Mouse (Mus musculus): ENCODE data around the gene Zfp599. TPM values are rescaled to one million over a fixed set of nuclear protein-coding genes. Genes with fewer than 3 reads are reported as not detected.

The Zfp599 gene
- polyA plus RNA-seq, 1 experiment from 2014 or later: 3.3 TPM

GRCm38 (mm10) chr9:22225581-22226388, 33.9 kb downstream of the Zfp599 start, which contains the start of gene Zfp809:
TSS of gene Zfp809 (plus strand) at chr9:22225714.
- Histone ChIP-seq H3K9me3 (replicated peaks; ENCODE audit: low read length) (no peaks in the 10 kb centered on the region), H3K4me3 (replicated peaks; ENCODE audit: low read depth, low read length) (peak within 1 kb of the TSS; percentile 79), H3K36me3 (ENCODE audit: insufficient read depth, low read length) (no peaks in the 10 kb centered on the region), H3K27me3 (ENCODE audit: insufficient read depth, low read length) (no peaks in the 10 kb centered on the region), H3K4me1 (replicated peaks; ENCODE audit: insufficient read depth, low read length) (no peaks in the 10 kb centered on the region), H3K27ac (peak within 1 kb of the TSS; percentile 97), H3K4me2 (ENCODE audit: low read length) (peak within 1 kb of the TSS; percentile 67), H3K9ac (ENCODE audit: low read depth, low read length) (peak within 1 kb of the TSS; percentile 89)
- peak; percentile 77 for TF ChIP-seq CTCF (IDR thresholded peaks at IDR 0.05; ENCODE audit: low read depth)
- DNase-seq (ENCODE audit: low spot score) (peak; percentile 98), ATAC-seq (replicated peaks; ENCODE audit: low FRiP score, low read depth) (peak; percentile 98)
- WGBS: 1% methylated on average over 35 of the region's 35 CpGs

- DNase-seq (ENCODE audit: low spot score) (peak; percentile 77), ATAC-seq (replicated peaks; ENCODE audit: low FRiP score, low read depth) (peak; percentile 15; the same call in 1 of the 2 replicates)
- H3K36me3 ChIP-seq (ENCODE audit: insufficient read depth, low read length): no peaks in the 10 kb centered on the region
- no peaks in the 10 kb centered on the region for H3K4me1 ChIP-seq (replicated peaks; ENCODE audit: insufficient read depth, low read length)
- H3K9me3 ChIP-seq (replicated peaks; ENCODE audit: low read length): no peaks in the 10 kb centered on the region
- 0 out of 2 replicates have a peak overlapping the region, but pooled peaks have one; percentile 42 for H3K9ac ChIP-seq (ENCODE audit: low read depth, low read length)
- peak overlapping the region; percentile 97; the same call in 1 of the 2 replicates for H3K27ac ChIP-seq
- peak; percentile 45; the same call in 1 of the 2 replicates for TF ChIP-seq CTCF (IDR thresholded peaks at IDR 0.05; ENCODE audit: low read depth)
- H3K27me3 ChIP-seq (ENCODE audit: insufficient read depth, low read length): no peaks in the 10 kb centered on the region
- H3K4me3 ChIP-seq (replicated peaks; ENCODE audit: low read depth, low read length): peak overlapping the region; percentile 79
- WGBS: 27% methylated on average over 17 of the region's 17 CpGs
- H3K4me2 ChIP-seq (ENCODE audit: low read length): peak overlapping the region; percentile 67
These were observed 34.9 kb downstream of the Zfp599 start for GRCm38 (mm10) chr9:22224536-22225503.

- DNase-seq (ENCODE audit: low spot score) (no peak), ATAC-seq (replicated peaks; ENCODE audit: low FRiP score, low read depth) (no peak)
- Histone ChIP-seq H3K4me3 (replicated peaks; ENCODE audit: low read depth, low read length) (no peak overlapping the region), H3K9me3 (replicated peaks; ENCODE audit: low read length) (no peaks in the 10 kb centered on the region), H3K36me3 (ENCODE audit: insufficient read depth, low read length) (no peaks in the 10 kb centered on the region), H3K27me3 (ENCODE audit: insufficient read depth, low read length) (no peaks in the 10 kb centered on the region), H3K4me2 (ENCODE audit: low read length) (no peak overlapping the region), H3K9ac (ENCODE audit: low read depth, low read length) (no peak overlapping the region), H3K27ac (no peak overlapping the region), H3K4me1 (replicated peaks; ENCODE audit: insufficient read depth, low read length) (no peaks in the 10 kb centered on the region)
- TF ChIP-seq CTCF (IDR thresholded peaks at IDR 0.05; ENCODE audit: low read depth): no peak
- 94% methylated on average over 4 of the region's 4 CpGs for WGBS
These were observed 35.6 kb downstream of the Zfp599 start for GRCm38 (mm10) chr9:22224066-22224465.

GRCm38 (mm10) chr9:22217858-22218493, 41.7 kb downstream of the Zfp599 start:
- Histone ChIP-seq H3K27me3 (ENCODE audit: insufficient read depth, low read length) (no peaks in the 10 kb centered on the region), H3K9me3 (replicated peaks; ENCODE audit: low read length) (no peaks in the 10 kb centered on the region), H3K27ac (no peak overlapping the region), H3K4me1 (replicated peaks; ENCODE audit: insufficient read depth, low read length) (no peaks in the 10 kb centered on the region), H3K4me3 (replicated peaks; ENCODE audit: low read depth, low read length) (no peak overlapping the region), H3K36me3 (ENCODE audit: insufficient read depth, low read length) (no peaks in the 10 kb centered on the region), H3K4me2 (ENCODE audit: low read length) (no peak overlapping the region), H3K9ac (ENCODE audit: low read depth, low read length) (no peak overlapping the region)
- WGBS: 55% methylated on average over 8 of the region's 8 CpGs
- DNase-seq (ENCODE audit: low spot score) (no peak), ATAC-seq (replicated peaks; ENCODE audit: low FRiP score, low read depth) (no peak)
- no peak for TF ChIP-seq CTCF (IDR thresholded peaks at IDR 0.05; ENCODE audit: low read depth)

- Histone ChIP-seq H3K27ac (no peak overlapping the region), H3K4me3 (replicated peaks; ENCODE audit: low read depth, low read length) (no peak overlapping the region), H3K4me2 (ENCODE audit: low read length) (no peak overlapping the region), H3K27me3 (ENCODE audit: insufficient read depth, low read length) (no peaks in the 10 kb centered on the region), H3K36me3 (ENCODE audit: insufficient read depth, low read length) (no peaks in the 10 kb centered on the region), H3K4me1 (replicated peaks; ENCODE audit: insufficient read depth, low read length) (no peaks in the 10 kb centered on the region), H3K9ac (ENCODE audit: low read depth, low read length) (no peak overlapping the region), H3K9me3 (replicated peaks; ENCODE audit: low read length) (no peaks in the 10 kb centered on the region)
- 44% methylated on average over 3 of the region's 3 CpGs for WGBS
- ATAC-seq (replicated peaks; ENCODE audit: low FRiP score, low read depth) (no peak), DNase-seq (ENCODE audit: low spot score) (no peak)
- no peak for TF ChIP-seq CTCF (IDR thresholded peaks at IDR 0.05; ENCODE audit: low read depth)
These were observed 43.0 kb downstream of the Zfp599 start for GRCm38 (mm10) chr9:22216705-22217104.

Data from kidney, postnatal 0 days (tissue).